Mouse (Mus musculus): ENCODE data around the gene Tmem56. TPM values are rescaled to one million over a fixed set of nuclear protein-coding genes. Genes with fewer than 3 reads are reported as not detected.
A peak's percentile ranks its signal among the peaks of the same experiment; 100 is the strongest.

Tmem56 gene
- total and polyA plus RNA-seq, 2 experiments, result 24.1 to 150 TPM

DNA sequence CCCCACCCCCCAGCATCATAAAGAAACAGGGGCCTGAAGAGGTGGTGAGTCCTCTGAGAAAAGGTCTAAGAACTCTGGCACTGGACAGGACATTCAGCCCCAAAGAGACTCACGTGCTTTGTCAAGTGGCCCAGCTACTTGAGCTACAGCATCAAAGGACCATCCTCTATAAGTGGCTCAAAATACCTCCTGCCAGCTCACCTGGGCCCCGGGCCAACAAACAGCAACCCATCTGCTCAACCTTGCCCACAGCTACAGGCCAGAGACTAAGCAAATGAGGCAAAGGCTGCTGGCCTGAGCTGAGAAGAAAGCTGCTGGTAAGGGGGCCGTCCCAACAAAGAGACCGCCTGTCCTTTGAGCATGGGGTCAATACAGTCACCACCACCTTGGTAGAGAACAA lies 5.3 kb downstream of the Tmem56 start:
- peaks cover 19% of the 10 kb centered on the region for H3K4me1 ChIP-seq (ENCODE audit: control insufficient read depth, insufficient read depth, low read length)
- DNase-seq (ENCODE audit: extremely low read depth, low read depth, low spot score), result peak; percentile 61
- no peak overlapping the region for H3K9ac ChIP-seq (ENCODE audit: low read depth, low read length)
- TF ChIP-seq CTCF (IDR thresholded peaks at IDR 0.05; ENCODE audit: low read depth, low read length) (no peak), POLR2A (IDR thresholded peaks at IDR 0.05; ENCODE audit: extremely low read depth, insufficient read depth, low read length) (no peak)
- no peak overlapping the region for H3K4me3 ChIP-seq (ENCODE audit: insufficient read depth, low read depth, low read length)
- peak overlapping the region; percentile 89 for H3K27ac ChIP-seq (replicated peaks; ENCODE audit: insufficient read depth, low read depth, low read length)
- H3K79me2 ChIP-seq (ENCODE audit: control insufficient read depth, insufficient read depth, low read length), result no peaks in the 10 kb centered on the region
- no peaks in the 10 kb centered on the region for H3K36me3 ChIP-seq (ENCODE audit: control insufficient read depth, insufficient read depth, low read length)
- no peaks in the 10 kb centered on the region for H3K27me3 ChIP-seq (ENCODE audit: control insufficient read depth, insufficient read depth, low read length)
- WGBS, result 42% methylated on average over 4 of the region's 4 CpGs

DNA sequence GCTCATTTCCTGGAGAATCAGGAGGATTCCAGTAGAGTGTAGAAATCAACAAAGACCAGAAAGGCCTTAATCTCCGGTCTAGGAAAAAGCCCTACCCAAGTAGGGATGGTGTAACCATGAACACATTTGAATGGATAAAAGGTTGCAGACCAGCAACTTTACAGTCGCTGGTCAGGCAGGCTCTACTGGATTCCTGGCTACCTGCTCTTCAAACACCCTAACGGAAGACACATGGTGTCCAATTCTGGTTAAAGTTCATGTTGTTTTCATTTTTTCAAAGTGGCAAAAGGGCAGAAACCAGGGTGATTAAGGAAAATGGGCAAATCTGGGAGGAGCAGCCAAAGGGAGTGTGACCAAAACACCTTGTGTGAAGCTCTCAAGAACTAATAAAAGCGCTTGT lies 5.9 kb downstream of the Tmem56 start:
- peak; percentile 96 for DNase-seq (ENCODE audit: extremely low read depth, low read depth, low spot score)
- 28% methylated on average over 4 of the region's 4 CpGs for WGBS
- no peak overlapping the region for H3K4me3 ChIP-seq (ENCODE audit: insufficient read depth, low read depth, low read length)
- H3K4me1 ChIP-seq (ENCODE audit: control insufficient read depth, insufficient read depth, low read length), result peaks cover 21% of the 10 kb centered on the region
- H3K27me3 ChIP-seq (ENCODE audit: control insufficient read depth, insufficient read depth, low read length), result no peaks in the 10 kb centered on the region
- no peak overlapping the region for H3K9ac ChIP-seq (ENCODE audit: low read depth, low read length)
- peak overlapping the region; percentile 89 for H3K27ac ChIP-seq (replicated peaks; ENCODE audit: insufficient read depth, low read depth, low read length)
- TF ChIP-seq CTCF (IDR thresholded peaks at IDR 0.05; ENCODE audit: low read depth, low read length) (no peak), POLR2A (IDR thresholded peaks at IDR 0.05; ENCODE audit: extremely low read depth, insufficient read depth, low read length) (no peak)
- H3K79me2 ChIP-seq (ENCODE audit: control insufficient read depth, insufficient read depth, low read length), result no peaks in the 10 kb centered on the region; the same call in 1 of the 2 replicates
- H3K36me3 ChIP-seq (ENCODE audit: control insufficient read depth, insufficient read depth, low read length), result no peaks in the 10 kb centered on the region

DNA sequence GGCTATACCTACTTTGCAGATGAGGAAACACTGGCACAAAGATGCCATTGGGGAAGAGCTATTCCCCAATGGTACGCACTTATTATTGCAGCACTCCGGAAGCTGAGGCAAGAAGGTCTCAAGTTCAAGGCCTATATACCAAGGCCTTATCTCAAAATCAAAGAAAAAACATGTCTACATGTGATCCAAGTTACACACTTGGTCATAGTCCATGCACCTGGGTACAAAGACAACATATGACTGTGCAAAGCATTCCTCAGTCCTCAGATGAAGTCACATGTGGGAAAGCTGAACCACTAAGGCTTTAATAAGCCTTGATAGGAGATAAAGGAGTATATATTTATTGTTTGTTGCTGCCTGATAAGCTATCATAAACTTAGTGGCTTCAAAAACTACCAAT lies 8.9 kb downstream of the Tmem56 start:
- 19% methylated on average over 2 of the region's 2 CpGs for WGBS
- peaks cover 21% of the 10 kb centered on the region for H3K4me1 ChIP-seq (ENCODE audit: control insufficient read depth, insufficient read depth, low read length)
- H3K27ac ChIP-seq (replicated peaks; ENCODE audit: insufficient read depth, low read depth, low read length), result no peak overlapping the region
- H3K9ac ChIP-seq (ENCODE audit: low read depth, low read length), result no peak overlapping the region
- H3K27me3 ChIP-seq (ENCODE audit: control insufficient read depth, insufficient read depth, low read length), result no peaks in the 10 kb centered on the region
- DNase-seq (ENCODE audit: extremely low read depth, low read depth, low spot score), result peak; percentile 72
- no peaks in the 10 kb centered on the region for H3K36me3 ChIP-seq (ENCODE audit: control insufficient read depth, insufficient read depth, low read length)
- H3K79me2 ChIP-seq (ENCODE audit: control insufficient read depth, insufficient read depth, low read length), result no peaks in the 10 kb centered on the region; the same call in 1 of the 2 replicates
- H3K4me3 ChIP-seq (ENCODE audit: insufficient read depth, low read depth, low read length), result no peak overlapping the region
- TF ChIP-seq POLR2A (IDR thresholded peaks at IDR 0.05; ENCODE audit: extremely low read depth, insufficient read depth, low read length) (no peak), CTCF (IDR thresholded peaks at IDR 0.05; ENCODE audit: low read depth, low read length) (no peak)

DNA sequence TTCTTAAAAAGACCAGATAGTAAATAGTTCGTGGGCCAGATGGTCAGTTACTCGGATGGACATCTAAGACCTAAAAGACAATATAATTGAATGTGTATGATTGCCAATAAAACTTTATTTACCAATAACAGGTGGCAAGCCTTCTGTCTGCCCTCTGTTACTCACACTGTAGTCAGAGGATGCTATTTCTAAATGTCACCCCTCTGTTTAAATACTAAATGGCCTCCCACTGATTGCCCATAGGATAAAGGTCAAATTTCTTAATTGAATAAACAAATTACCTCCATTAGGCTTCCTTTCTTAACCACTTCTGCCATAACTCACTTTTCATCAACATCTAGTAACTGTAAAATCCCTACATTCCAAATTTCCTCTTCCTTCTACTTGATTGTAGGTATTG lies 10.3 kb downstream of the Tmem56 start:
- TF ChIP-seq CTCF (IDR thresholded peaks at IDR 0.05; ENCODE audit: low read depth, low read length) (no peak), POLR2A (IDR thresholded peaks at IDR 0.05; ENCODE audit: extremely low read depth, insufficient read depth, low read length) (no peak)
- Histone ChIP-seq H3K27me3 (ENCODE audit: control insufficient read depth, insufficient read depth, low read length) (no peaks in the 10 kb centered on the region), H3K9ac (ENCODE audit: low read depth, low read length) (no peak overlapping the region), H3K4me1 (ENCODE audit: control insufficient read depth, insufficient read depth, low read length) (peaks cover 12% of the 10 kb centered on the region; the same call in 1 of the 2 replicates), H3K27ac (replicated peaks; ENCODE audit: insufficient read depth, low read depth, low read length) (no peak overlapping the region), H3K36me3 (ENCODE audit: control insufficient read depth, insufficient read depth, low read length) (no peaks in the 10 kb centered on the region), H3K4me3 (ENCODE audit: insufficient read depth, low read depth, low read length) (no peak overlapping the region), H3K79me2 (ENCODE audit: control insufficient read depth, insufficient read depth, low read length) (no peaks in the 10 kb centered on the region; the same call in 1 of the 2 replicates)
- DNase-seq (ENCODE audit: extremely low read depth, low read depth, low spot score), result peak; percentile 65
- 27% methylated on average over 2 of the region's 2 CpGs for WGBS

DNA sequence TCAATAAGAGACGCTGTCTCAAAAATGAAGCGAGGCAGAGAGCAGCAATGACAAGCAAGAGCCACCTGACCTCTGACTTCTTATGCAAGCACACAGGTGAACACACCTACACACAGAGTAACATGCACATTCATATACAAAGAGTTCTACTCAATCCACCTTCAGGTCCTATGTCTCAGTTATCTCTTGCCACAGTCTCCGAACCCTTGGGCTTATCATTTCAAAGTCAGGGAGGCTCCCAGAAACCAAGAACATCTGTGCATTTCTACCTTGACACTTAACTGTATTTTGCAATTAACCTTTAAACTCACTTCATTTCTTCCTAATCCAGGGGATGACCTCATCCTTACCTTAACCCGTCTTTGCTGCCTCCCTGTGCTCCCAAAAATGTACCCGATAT lies 15.6 kb downstream of the Tmem56 start:
- no peaks in the 10 kb centered on the region for H3K36me3 ChIP-seq (ENCODE audit: control insufficient read depth, insufficient read depth, low read length)
- no peak overlapping the region for H3K9ac ChIP-seq (ENCODE audit: low read depth, low read length)

DNA sequence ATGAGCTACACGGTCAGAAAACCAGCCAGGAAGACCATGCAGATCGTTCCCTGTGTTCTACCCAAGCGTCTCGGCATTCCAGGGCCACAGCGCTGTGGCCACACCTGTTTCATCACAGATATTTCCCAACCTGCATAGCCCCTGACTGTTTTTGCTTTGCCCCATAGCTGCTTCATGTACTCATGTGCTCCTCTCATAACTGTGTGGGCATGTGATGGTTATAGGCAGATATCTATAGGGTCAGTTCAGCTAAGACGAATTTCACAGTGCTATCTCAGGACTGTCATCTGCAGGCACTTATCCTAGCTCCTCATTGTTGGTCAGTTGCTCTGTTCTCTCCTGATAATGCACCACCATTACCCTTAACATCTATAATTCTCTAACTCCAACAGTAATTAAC lies 18.7 kb downstream of the Tmem56 start:
- no peaks in the 10 kb centered on the region for H3K27me3 ChIP-seq (ENCODE audit: control insufficient read depth, insufficient read depth, low read length)
- H3K9ac ChIP-seq (ENCODE audit: low read depth, low read length), result no peak overlapping the region
- H3K79me2 ChIP-seq (ENCODE audit: control insufficient read depth, insufficient read depth, low read length), result peaks cover 6% of the 10 kb centered on the region; the same call in 1 of the 2 replicates
- peak; percentile 55 for DNase-seq (ENCODE audit: extremely low read depth, low read depth, low spot score)
- H3K4me1 ChIP-seq (ENCODE audit: control insufficient read depth, insufficient read depth, low read length), result peaks cover 18% of the 10 kb centered on the region
- no peak overlapping the region for H3K4me3 ChIP-seq (ENCODE audit: insufficient read depth, low read depth, low read length)
- WGBS, result 30% methylated on average over 6 of the region's 6 CpGs
- TF ChIP-seq CTCF (IDR thresholded peaks at IDR 0.05; ENCODE audit: low read depth, low read length), result no peak
- TF ChIP-seq POLR2A (IDR thresholded peaks at IDR 0.05; ENCODE audit: extremely low read depth, insufficient read depth, low read length), result no peak
- peak overlapping the region; percentile 30; the same call in 1 of the 2 replicates for H3K27ac ChIP-seq (replicated peaks; ENCODE audit: insufficient read depth, low read depth, low read length)
- no peaks in the 10 kb centered on the region for H3K36me3 ChIP-seq (ENCODE audit: control insufficient read depth, insufficient read depth, low read length)

More for the DNA sequence above, 15.6 kb downstream of the Tmem56 start:
- no peak overlapping the region for H3K27ac ChIP-seq (replicated peaks; ENCODE audit: insufficient read depth, low read depth, low read length)
- 62% methylated on average over 5 of the region's 5 CpGs for WGBS
- TF ChIP-seq POLR2A (IDR thresholded peaks at IDR 0.05; ENCODE audit: extremely low read depth, insufficient read depth, low read length) (no peak), CTCF (IDR thresholded peaks at IDR 0.05; ENCODE audit: low read depth, low read length) (no peak)
- no peak overlapping the region for H3K4me3 ChIP-seq (ENCODE audit: insufficient read depth, low read depth, low read length)
- H3K27me3 ChIP-seq (ENCODE audit: control insufficient read depth, insufficient read depth, low read length), result no peaks in the 10 kb centered on the region
- peaks cover 6% of the 10 kb centered on the region; the same call in 1 of the 2 replicates for H3K4me1 ChIP-seq (ENCODE audit: control insufficient read depth, insufficient read depth, low read length)
- peaks cover 3% of the 10 kb centered on the region; the same call in 1 of the 2 replicates for H3K79me2 ChIP-seq (ENCODE audit: control insufficient read depth, insufficient read depth, low read length)
- peak; percentile 53 for DNase-seq (ENCODE audit: extremely low read depth, low read depth, low spot score)
